Mouse (Mus musculus) T-helper 17 cell (primary cell): ENCODE data around the gene Tagln2.

ENCODE experiments used
- in situ Hi-C, 2 experiments: fragments of 300-600 bp; cut with MboI, MseI; formaldehyde crosslinking; loops; 1 replicate in 1 of 2; 2 replicates in 1 of 2; pipeline ENCODE4 v1.15.1; 2025; ENCODE audit warnings: high pct_unique_total_duplicates in 2 of 2

The Tagln2 gene

GRCm38 (mm10) chr1:172481111-172481510 lies 18.7 kb upstream of the Tagln2 start:
- in situ Hi-C loops, result loop anchor here in 1 of 2 experiments (5.0 kb wide), 1 partner anchor 69 kb away; no protein-coding TSS in a partner anchor

GRCm38 (mm10) chr1:172481540-172482280 lies 18.1 kb upstream of the Tagln2 start, which contains the start of gene Igsf9:
Gene Igsf9 (plus strand): TSS chr1:172481788.
- in situ Hi-C loops, result loop anchor here in 1 of 2 experiments (5.0 kb wide), 1 partner anchor 69 kb away; no protein-coding TSS in a partner anchor

- in situ Hi-C loops, result loop anchor here in 1 of 2 experiments (5.0 kb wide), 1 partner anchor 70 kb away; no protein-coding TSS in a partner anchor
Measured at GRCm38 (mm10) chr1:172482518-172483360, 17.1 kb upstream of the Tagln2 start.

- in situ Hi-C loops, result loop anchor here in 1 of 2 experiments (5.0 kb wide), 1 partner anchor 71 kb away; no protein-coding TSS in a partner anchor
Measured at GRCm38 (mm10) chr1:172483361-172483660, 16.5 kb upstream of the Tagln2 start.

- in situ Hi-C loops, result loop anchor here in 1 of 2 experiments (5.0 kb wide), 1 partner anchor 72 kb away; no protein-coding TSS in a partner anchor
Measured at GRCm38 (mm10) chr1:172484236-172484635, 15.6 kb upstream of the Tagln2 start.

GRCm38 (mm10) chr1:172484671-172485070 lies 15.2 kb upstream of the Tagln2 start:
- in situ Hi-C loops, result loop anchor here in 1 of 2 experiments (5.0 kb wide), 1 partner anchor 72 kb away; no protein-coding TSS in a partner anchor

GRCm38 (mm10) chr1:172485821-172486220 lies 14.0 kb upstream of the Tagln2 start:
- in situ Hi-C loops, result no loop called here

GRCm38 (mm10) chr1:172486236-172486635 lies 13.6 kb upstream of the Tagln2 start:
- in situ Hi-C loops, result no loop called here

- in situ Hi-C loops, result no loop called here
Measured at GRCm38 (mm10) chr1:172486651-172487050, 13.2 kb upstream of the Tagln2 start.

- in situ Hi-C loops, result no loop called here
Measured at GRCm38 (mm10) chr1:172487859-172488258, 12.0 kb upstream of the Tagln2 start.

- in situ Hi-C loops, result no loop called here
Measured at GRCm38 (mm10) chr1:172488831-172489230, 11.0 kb upstream of the Tagln2 start.

GRCm38 (mm10) chr1:172489585-172490250 lies 10.1 kb upstream of the Tagln2 start:
- in situ Hi-C loops, result loop anchor here in 1 of 2 experiments (5.0 kb wide), 1 partner anchor 77 kb away; no protein-coding TSS in a partner anchor

- in situ Hi-C loops, result loop anchor here in 1 of 2 experiments (5.0 kb wide), 1 partner anchor 78 kb away; no protein-coding TSS in a partner anchor
Measured at GRCm38 (mm10) chr1:172490261-172490661, 9.6 kb upstream of the Tagln2 start.

GRCm38 (mm10) chr1:172492047-172492446 lies 7.8 kb upstream of the Tagln2 start:
- in situ Hi-C loops, result loop anchor here in 1 of 2 experiments (5.0 kb wide), 1 partner anchor 80 kb away; no protein-coding TSS in a partner anchor

GRCm38 (mm10) chr1:172493516-172493915 lies 6.3 kb upstream of the Tagln2 start:
- in situ Hi-C loops, result loop anchor here in 1 of 2 experiments (5.0 kb wide), 1 partner anchor 81 kb away; no protein-coding TSS in a partner anchor

GRCm38 (mm10) chr1:172496030-172496429 lies 3.8 kb upstream of the Tagln2 start:
- in situ Hi-C loops, result no loop called here

- in situ Hi-C loops, result no loop called here
Measured at GRCm38 (mm10) chr1:172497428-172497827, 2.4 kb upstream of the Tagln2 start.

GRCm38 (mm10) chr1:172500451-172501370 lies 864 bp downstream of the Tagln2 start:
- in situ Hi-C loops, result loop anchor here in 1 of 2 experiments (25.0 kb wide), 2 partner anchors 1438 to 1638 kb away; partner anchors contain the start of genes Atf6 and Fcgr3

GRCm38 (mm10) chr1:172501371-172502144 lies 1.7 kb downstream of the Tagln2 start:
- in situ Hi-C loops, result loop anchor here in 1 of 2 experiments (25.0 kb wide), 2 partner anchors 1439 to 1639 kb away; partner anchors contain the start of genes Atf6 and Fcgr3
